Mouse (Mus musculus): ENCODE measurements around the gene Plb1.

- no peak for TF ChIP-seq CTCF (IDR thresholded peaks at IDR 0.05; ENCODE audit: low read depth, low read length)
- TF ChIP-seq POLR2A (IDR thresholded peaks at IDR 0.05; ENCODE audit: borderline replicate concordance, low read depth, low read length), result no peak
These were observed 76.1 kb downstream of the Plb1 start for GRCm38 (mm10) chr5:32308647-32309046.
